Mouse (Mus musculus) forebrain, embryonic 12.5 days (tissue): Measurements from ENCODE around the gene Rnaset2b. TPM values are rescaled to one million over a fixed set of nuclear protein-coding genes. Genes with fewer than 3 reads are reported as not detected.
"Not testable (repeated sequence)": the region's sequence is repeated elsewhere in the genome, so short reads cannot be mapped to it uniquely, and the experiment has no call there.

ENCODE experiments used
- ATAC-seq: fragments of 200-750 bp; cut with Nextera tagmentation; 2 replicates; pipeline ENCODE4 v1.8.0; 2017; ENCODE audit warnings: moderate TSS enrichment; ENCODE audit not compliant: low FRiP score
- H3K27ac ChIP-seq: fragments of 300-500 bp; sonication (generic); 2 replicates; pipeline ENCODE4 v1.5.1; 2016; ENCODE audit warnings: mild to moderate bottlenecking
- H3K27me3 ChIP-seq: fragments of 300-500 bp; sonication (generic); 2 replicates; pipeline ENCODE4 v1.6.1; 2016; ENCODE audit warnings: mild to moderate bottlenecking
- H3K36me3 ChIP-seq: fragments of 300-500 bp; sonication (generic); replicated peaks from 2 replicates; pipeline ENCODE4 v1.6.1; 2016; ENCODE audit warnings: mild to moderate bottlenecking
- H3K4me1 ChIP-seq: fragments of 300-500 bp; sonication (generic); 2 replicates; pipeline ENCODE4 v1.6.1; 2016
- H3K4me2 ChIP-seq: fragments of 300-500 bp; sonication (generic); 2 replicates; pipeline ENCODE4 v1.6.1; 2016; ENCODE audit warnings: mild to moderate bottlenecking, moderate library complexity
- H3K4me3 ChIP-seq: fragments of 300-500 bp; sonication (generic); replicated peaks from 2 replicates; pipeline ENCODE4 v1.5.1; 2016; ENCODE audit warnings: mild to moderate bottlenecking
- H3K9ac ChIP-seq: fragments of 300-500 bp; sonication (generic); 2 replicates; pipeline ENCODE4 v1.6.1; 2016; ENCODE audit warnings: mild to moderate bottlenecking
- H3K9me3 ChIP-seq: fragments of 300-500 bp; sonication (generic); 2 replicates; pipeline ENCODE4 v1.6.1; 2016
- WGBS: fragments of 180-500 bp; shearing (Covaris S2); methylation state at CpG from one replicate; pipeline ENCODE4 v1.1.7; 2016; 5-methylcytosine and 5-hydroxymethylcytosine counted together
- polyA plus RNA-seq: library from polyadenylated mRNA; unstranded; fragments of >200 nt; fragmentation: Nextera tagmentation; extraction: Ambion mirVana; gene quantifications from 2 replicates; pipeline ENCODE4 v1.2.1, GENCODE M21; 2016

The Rnaset2b gene
- polyA plus RNA-seq, result 83.9 and 94.6 TPM in 2 replicates

DNA sequence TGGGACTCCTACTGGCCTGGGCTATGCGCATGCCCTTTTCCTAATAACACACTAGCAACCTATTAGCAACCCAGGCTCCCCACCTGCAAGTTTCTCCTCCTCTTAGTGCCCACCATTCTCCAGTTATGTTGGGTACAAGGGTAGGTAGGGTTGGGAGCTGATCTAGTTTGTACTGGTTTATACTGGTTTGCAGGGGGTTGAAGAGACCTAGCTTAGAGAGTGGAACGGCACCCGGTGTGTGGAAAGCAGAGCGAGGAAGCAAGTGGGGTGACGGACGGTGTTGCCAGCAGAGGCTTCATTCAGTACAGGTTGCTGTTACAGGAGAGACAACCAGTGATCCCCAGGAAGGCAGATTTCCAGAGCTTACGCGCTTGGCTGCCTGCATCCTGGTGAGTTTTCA, at the start of gene Rnaset2b:
Gene Rnaset2b, plus strand, starts transcription at position 301 of the 400 bp plus-strand sequence.
- not testable (repeated sequence) for H3K27ac ChIP-seq, H3K4me1 ChIP-seq, ATAC-seq, H3K36me3 ChIP-seq, H3K4me2 ChIP-seq, H3K27me3 ChIP-seq, H3K9ac ChIP-seq, H3K4me3 ChIP-seq, H3K9me3 ChIP-seq
- no CpG with 5 or more reads among the region's 8 CpGs for WGBS

DNA sequence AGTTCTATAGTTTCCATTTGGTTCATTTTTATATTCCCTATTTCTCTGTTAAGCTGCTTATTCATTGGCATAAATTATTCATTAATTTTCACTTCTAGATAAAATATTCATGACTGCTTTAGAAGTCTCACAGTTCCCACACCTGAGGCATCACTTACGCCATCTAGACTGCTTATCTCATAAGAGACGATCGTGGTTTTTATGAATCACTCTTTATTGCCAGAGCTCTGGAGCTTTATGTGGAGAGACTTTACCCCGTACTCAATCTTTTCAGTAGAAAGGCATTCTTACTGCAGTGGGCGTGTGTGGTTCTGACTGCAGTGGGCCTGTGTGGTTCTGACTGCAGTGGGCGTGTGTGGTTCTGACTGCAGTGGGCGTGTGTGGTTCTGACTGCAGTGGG, 38.8 kb upstream of the Rnaset2b start:
- H3K9me3 ChIP-seq, H3K4me3 ChIP-seq, H3K4me1 ChIP-seq, H3K27me3 ChIP-seq, H3K27ac ChIP-seq, H3K4me2 ChIP-seq, ATAC-seq, H3K9ac ChIP-seq, H3K36me3 ChIP-seq: not testable (repeated sequence)
- WGBS, result 93% methylated on average over 7 of the region's 7 CpGs

DNA sequence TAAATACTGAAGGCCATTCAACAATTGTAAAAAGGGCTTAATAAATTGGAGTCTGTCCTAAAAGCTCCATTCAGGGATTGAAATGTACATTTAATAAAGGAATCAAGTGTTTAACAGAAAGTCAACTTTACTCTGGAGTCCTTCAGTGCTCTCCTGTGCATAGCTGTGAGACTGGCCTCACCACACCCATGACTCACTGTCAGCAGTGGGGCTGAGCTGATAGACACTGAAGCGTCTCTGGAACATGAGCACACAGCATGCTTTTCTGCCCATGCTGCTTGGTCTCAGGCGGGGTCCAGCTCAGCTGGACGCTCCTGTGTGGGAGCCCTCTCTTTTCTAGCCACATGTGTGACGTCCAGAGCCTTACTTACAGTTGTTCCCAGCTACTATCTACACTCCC, 27.9 kb upstream of the Rnaset2b start:
- H3K4me3 ChIP-seq, ATAC-seq: not testable (repeated sequence)
- WGBS, result no CpG with 5 or more reads among the region's 4 CpGs

DNA sequence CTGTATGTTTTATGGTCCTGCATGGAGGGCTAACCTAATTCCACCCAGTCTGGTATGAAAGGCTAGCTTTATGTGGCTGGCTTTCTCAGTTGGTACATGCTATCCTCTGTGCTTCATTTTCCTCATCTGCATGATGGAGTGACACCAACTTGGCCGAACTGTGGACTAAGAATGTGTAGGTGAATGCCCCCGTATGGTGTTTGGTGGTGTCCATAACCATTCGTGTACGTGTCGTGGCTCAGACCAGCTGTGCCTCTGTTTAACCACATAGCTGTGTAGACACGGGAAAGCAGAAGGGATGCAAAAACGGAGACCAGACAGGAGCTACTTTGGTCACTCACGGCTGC, 22.8 kb upstream of the Rnaset2b start:
- H3K27me3 ChIP-seq, H3K36me3 ChIP-seq, H3K4me1 ChIP-seq, H3K9ac ChIP-seq, H3K9me3 ChIP-seq, H3K27ac ChIP-seq: not testable (repeated sequence)
- peak; percentile 18; the same call in 1 of the 2 replicates for ATAC-seq
- no CpG with 5 or more reads among the region's 8 CpGs for WGBS
- peak overlapping the region; percentile 58 for H3K4me3 ChIP-seq
- H3K4me2 ChIP-seq, result peak overlapping the region; percentile 66

More for the DNA sequence above, 27.9 kb upstream of the Rnaset2b start:
- not testable (repeated sequence) for H3K4me1 ChIP-seq, H3K36me3 ChIP-seq, H3K27me3 ChIP-seq, H3K9ac ChIP-seq, H3K4me2 ChIP-seq, H3K9me3 ChIP-seq, H3K27ac ChIP-seq

DNA sequence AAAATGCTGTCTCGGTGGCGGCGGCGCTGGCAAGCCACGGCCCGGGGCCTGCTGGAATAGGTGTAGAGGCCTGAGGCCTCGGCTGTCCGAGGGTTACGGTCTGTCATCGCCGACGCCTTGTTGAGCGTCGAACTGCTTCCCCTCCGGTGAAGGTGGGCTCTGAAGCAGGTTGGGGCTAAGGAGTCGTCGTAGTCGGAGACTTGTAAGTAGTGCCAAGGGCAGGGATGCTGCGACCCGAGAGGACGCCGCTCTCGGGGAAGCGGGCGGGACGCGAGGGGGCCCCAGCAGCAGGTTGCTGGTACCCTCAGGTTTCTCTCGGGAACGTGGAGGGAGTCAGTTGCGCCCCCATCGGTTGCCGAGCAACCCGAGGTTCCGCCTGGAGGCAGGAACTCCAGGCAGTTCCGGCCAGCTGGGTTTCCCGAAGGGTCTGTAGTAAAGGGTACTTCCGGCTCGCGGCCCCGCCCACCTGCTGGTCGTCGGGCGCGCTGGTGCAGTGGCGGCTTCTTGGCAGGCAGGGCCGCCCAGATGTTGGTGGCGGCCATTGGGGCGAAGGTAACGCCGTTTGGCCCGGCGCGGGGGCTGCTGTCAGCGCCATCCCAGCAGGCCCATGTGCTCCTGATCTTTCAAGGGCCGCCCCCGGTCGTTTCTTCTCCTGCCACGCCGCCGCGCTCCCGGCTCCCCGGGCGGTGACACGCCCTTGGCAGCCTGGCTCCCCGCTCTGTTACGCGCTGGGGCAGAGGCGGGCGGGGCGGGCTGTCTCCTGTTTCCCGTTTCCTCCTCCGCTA, 22.3 kb upstream of the Rnaset2b start, which contains the start of gene Rsph3b:
Gene Rsph3b, minus strand, starts transcription at position 699 of the 785 bp plus-strand sequence.
- peak within 1 kb of the TSS; percentile 58 for H3K4me3 ChIP-seq
- under 1% methylated on average over 70 of the region's 73 CpGs for WGBS
- H3K36me3 ChIP-seq, H3K27me3 ChIP-seq, H3K9me3 ChIP-seq, H3K4me1 ChIP-seq: not testable (repeated sequence)
- H3K27ac ChIP-seq, result peak within 1 kb of the TSS; percentile 81
- ATAC-seq, result peak; percentile 97
- H3K4me2 ChIP-seq, result peak within 1 kb of the TSS; percentile 66
- peak within 1 kb of the TSS; percentile 56 for H3K9ac ChIP-seq

DNA sequence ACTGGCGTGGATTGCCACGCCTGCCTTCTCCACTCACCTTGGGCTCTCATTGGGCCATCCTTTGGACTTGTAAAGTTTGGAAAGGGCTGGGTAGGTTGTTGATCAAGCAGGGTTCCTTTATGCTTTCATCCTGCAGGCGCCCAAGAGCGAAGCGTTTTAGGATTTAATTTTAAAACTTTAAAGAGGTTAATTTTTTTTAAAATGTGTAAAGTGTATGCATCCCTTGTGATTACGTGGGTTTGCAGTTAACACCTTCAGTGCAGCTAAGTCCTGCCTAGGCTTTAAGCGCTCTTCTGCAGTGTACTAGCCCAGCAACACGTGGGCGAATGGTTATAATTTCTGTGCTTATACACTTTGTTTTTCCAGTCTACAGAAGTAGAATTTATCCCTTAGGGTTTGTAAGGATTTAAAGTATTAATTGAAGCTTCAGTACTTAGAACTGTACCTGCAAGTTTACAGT, 21.6 kb upstream of the Rnaset2b start:
- Histone ChIP-seq H3K4me3 (peak overlapping the region; percentile 58), H3K27ac (peak overlapping the region; percentile 81), H3K4me2 (peak overlapping the region; percentile 66), H3K9ac (peak overlapping the region; percentile 56)
- not testable (repeated sequence) for H3K9me3 ChIP-seq, H3K4me1 ChIP-seq, H3K27me3 ChIP-seq, H3K36me3 ChIP-seq
- WGBS, result 17% methylated on average over 9 of the region's 9 CpGs
- peak; percentile 37; the same call in 1 of the 2 replicates for ATAC-seq

DNA sequence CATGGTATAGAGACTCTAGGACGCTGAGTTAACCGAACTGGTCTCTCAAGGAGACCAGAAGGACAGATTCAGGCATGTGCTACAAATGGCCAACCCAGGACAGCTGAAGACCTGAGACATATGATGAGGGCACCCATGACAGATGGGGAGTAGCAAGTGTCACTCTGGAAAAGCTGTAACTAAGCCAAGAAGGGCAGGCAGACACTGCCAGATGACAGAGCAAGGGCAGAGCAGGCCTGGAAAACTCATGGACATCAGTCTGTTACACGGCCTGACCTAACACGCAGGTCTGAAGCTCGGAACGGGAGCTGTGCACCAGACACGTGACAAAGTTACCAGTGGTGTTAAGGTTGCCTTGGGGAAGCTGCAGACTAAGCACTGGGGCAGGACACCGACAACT, 11.6 kb upstream of the Rnaset2b start:
- not testable (repeated sequence) for ATAC-seq, H3K27ac ChIP-seq, H3K9ac ChIP-seq, H3K27me3 ChIP-seq, H3K9me3 ChIP-seq, H3K4me1 ChIP-seq, H3K36me3 ChIP-seq, H3K4me3 ChIP-seq, H3K4me2 ChIP-seq
- 93% methylated on average over 7 of the region's 8 CpGs for WGBS

DNA sequence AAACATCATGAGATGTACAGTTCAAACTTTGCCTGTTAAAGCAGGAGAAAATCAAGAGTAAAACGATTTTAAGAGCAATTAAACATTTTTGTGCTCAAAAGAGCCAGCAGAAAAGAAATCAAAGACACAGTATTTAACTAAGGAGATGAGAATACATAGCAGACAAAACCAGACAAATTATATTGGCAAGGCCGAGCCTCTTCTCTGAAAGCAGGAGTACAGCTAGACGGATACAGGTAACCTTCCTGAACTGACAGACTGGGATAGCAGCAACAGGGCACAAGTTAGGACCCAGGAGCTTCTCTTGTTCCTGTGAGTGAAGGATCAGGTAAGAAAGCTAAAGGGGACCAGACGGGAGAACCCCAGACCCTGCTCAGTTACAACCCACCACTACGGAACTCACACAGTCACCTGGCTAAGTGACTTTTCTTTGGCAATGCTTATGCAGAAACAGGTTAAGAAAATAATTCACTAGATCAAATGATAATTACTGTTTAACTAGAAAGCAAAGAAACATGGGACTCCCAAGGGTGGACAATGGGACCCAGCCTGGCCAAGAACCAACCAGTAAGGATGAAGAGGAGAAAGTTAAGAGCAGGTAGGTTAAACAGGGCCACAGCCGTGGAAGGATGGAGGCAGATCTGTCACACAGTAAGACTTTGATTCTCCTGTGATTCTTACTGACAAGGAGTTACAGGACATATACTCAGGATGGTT, 10.7 kb upstream of the Rnaset2b start:
- not testable (repeated sequence) for ATAC-seq, H3K27ac ChIP-seq, H3K9ac ChIP-seq, H3K9me3 ChIP-seq, H3K27me3 ChIP-seq, H3K4me1 ChIP-seq, H3K36me3 ChIP-seq
- peak overlapping the region; percentile 51 for H3K4me2 ChIP-seq
- 66% methylated on average over 5 of the region's 6 CpGs for WGBS
- peak overlapping the region; percentile 55 for H3K4me3 ChIP-seq

DNA sequence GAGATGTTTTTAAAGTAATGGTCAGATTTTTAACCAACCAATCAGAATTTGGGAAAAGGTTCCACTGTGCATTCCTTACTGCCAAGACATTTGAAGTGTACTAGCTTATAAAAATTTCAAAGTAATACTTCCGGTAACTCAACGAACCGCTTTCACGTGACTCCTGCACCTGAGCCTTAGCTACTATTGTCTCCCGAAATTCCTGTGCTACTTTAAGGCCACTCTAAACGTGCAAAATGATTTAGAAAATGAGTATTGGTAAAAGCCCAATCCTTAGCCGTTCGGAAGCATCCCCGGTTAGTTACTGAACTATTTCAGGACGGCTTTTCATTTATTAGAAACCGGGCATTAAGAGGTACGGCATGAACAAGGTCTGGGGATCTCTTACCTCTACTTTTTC, 10.1 kb upstream of the Rnaset2b start:
- H3K27ac ChIP-seq, result not testable (repeated sequence)

DNA sequence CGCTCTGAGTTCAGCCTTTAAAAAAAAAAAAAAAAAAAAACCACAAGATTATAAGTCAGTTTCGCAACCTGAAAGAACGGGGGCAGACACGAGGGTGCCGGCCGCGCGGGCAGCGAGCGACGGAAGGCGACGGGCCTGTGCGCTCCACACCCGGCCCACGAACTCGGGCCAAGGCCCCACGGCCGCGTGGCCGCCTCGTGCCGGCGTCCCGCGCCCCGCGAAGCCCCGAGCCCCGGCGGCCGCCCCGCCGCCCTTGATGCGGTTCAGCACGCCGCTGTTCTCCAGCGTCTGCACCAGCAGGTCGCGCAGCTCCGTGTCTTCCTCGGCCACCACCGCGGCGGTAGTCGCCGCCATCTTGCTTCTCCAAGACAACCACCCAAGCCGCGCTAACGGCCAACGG, 9.7 kb upstream of the Rnaset2b start, which contains the start of gene Tagap1:
Gene Tagap1, minus strand, starts transcription at position 381 of the 400 bp plus-strand sequence.
- WGBS, result under 1% methylated on average over 38 of the region's 51 CpGs
- not testable (repeated sequence) for H3K27me3 ChIP-seq, ATAC-seq, H3K9me3 ChIP-seq, H3K36me3 ChIP-seq, H3K4me1 ChIP-seq
- H3K4me3 ChIP-seq, result peak within 1 kb of the TSS; percentile 55
- H3K9ac ChIP-seq, result peak within 1 kb of the TSS; percentile 64
- peak within 1 kb of the TSS; percentile 51 for H3K4me2 ChIP-seq
- H3K27ac ChIP-seq, result peak within 1 kb of the TSS; percentile 71; the same call in 1 of the 2 replicates

More for the DNA sequence above, 10.1 kb upstream of the Rnaset2b start:
- Histone ChIP-seq H3K4me2 (peak overlapping the region; percentile 51), H3K4me3 (peak overlapping the region; percentile 55), H3K9ac (0 out of 2 replicates have a peak overlapping the region, but pooled peaks have one; percentile 40)
- H3K27me3 ChIP-seq, H3K36me3 ChIP-seq, ATAC-seq, H3K4me1 ChIP-seq, H3K9me3 ChIP-seq: not testable (repeated sequence)
- WGBS, result 1% methylated on average over 12 of the region's 12 CpGs

DNA sequence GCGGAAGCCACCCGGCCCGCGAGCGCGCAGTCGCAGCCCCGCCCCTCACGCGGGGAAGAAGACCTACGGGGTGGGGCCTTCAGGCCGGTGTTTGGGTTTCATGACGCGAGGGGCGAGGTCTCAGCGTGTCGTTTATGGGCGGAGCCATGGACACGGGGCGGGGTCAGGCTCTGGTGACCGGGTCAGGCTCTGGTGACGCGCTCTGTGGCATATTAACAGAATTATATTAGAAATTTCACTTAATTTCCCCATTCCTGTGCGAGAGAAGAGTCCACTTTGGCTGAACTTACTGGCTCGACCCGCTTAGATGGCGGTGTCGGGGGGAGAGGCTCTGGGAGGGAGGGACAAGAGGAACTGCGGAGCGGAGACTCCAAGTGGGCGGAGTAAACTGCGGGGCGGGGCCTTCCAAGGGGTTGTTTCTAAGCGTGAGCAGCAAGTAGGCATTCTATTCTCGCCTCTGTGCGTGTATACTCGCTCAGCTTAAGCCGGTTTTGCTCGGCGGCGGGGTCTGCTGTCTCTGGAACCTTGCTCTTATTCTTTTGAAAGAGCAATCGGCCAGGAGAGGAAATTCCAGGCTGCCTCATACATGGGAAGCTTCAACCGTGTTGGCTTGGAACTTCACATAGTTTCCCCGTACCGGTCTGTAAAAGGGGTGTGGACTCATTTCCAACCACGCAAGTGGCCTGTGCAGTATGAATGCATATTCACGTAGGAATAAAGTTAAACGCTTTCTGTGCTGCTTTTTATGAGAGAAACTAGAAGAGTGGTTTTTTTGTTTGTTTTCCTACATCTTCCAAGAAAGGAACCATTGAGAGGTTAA, 9.0 kb upstream of the Rnaset2b start:
- H3K9me3 ChIP-seq, H3K27me3 ChIP-seq, H3K9ac ChIP-seq, H3K36me3 ChIP-seq, H3K4me1 ChIP-seq: not testable (repeated sequence)
- H3K4me3 ChIP-seq, result peak overlapping the region; percentile 31
- 0 out of 2 replicates have a peak overlapping the region, but pooled peaks have one; percentile 46 for H3K27ac ChIP-seq
- H3K4me2 ChIP-seq, result peak overlapping the region; percentile 44
- WGBS, result 1% methylated on average over 22 of the region's 48 CpGs
- peak; percentile 97 for ATAC-seq

DNA sequence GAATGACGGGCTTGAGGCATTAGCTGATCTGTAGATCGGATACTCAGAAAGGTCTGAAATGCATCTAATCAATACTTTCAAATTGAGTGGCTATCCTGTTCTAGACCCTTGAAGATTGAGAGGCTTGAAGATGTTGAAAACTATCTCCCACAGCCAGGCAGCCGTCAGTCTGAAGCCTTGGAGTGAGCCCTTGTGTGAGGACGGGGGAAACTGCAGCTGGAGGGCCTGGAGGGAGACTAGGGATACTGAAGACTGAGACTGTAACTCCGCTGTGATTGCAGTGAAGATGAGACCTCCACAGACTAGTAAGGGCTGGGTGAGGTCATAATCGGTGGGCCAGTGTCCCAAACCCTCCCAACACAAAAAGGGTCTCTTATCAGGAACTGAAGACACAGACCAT, 8.1 kb upstream of the Rnaset2b start:
- not testable (repeated sequence) for H3K27ac ChIP-seq
- WGBS, result 85% methylated on average over 4 of the region's 6 CpGs

More for the DNA sequence above, 8.1 kb upstream of the Rnaset2b start:
- H3K4me3 ChIP-seq, H3K27me3 ChIP-seq, ATAC-seq, H3K4me1 ChIP-seq, H3K9ac ChIP-seq, H3K4me2 ChIP-seq, H3K36me3 ChIP-seq, H3K9me3 ChIP-seq: not testable (repeated sequence)
